Mouse (Mus musculus) v-Abl transformed pro-B cells (cell line): Measurements from ENCODE around the gene Chrnb4.

Experiments
- in situ Hi-C, 2 experiments: fragments of 400-800 bp; cut with MboI; formaldehyde crosslinking; loops; one replicate each; pipeline ENCODE4 v1.15.1; 2025; ENCODE audit not compliant: unreplicated experiment in 2 of 2

The Chrnb4 gene

GRCm38 (mm10) chr9:55048211-55048880, at the start of gene Chrnb4:
Gene Chrnb4 (minus strand): TSS chr9:55048779.
- in situ Hi-C loops, result no loop called here

- in situ Hi-C loops, result no loop called here
Observed at GRCm38 (mm10) chr9:55096870-55097269, 48.3 kb upstream of the Chrnb4 start.

GRCm38 (mm10) chr9:55096033-55096432, 47.5 kb upstream of the Chrnb4 start:
- in situ Hi-C loops, result no loop called here

- in situ Hi-C loops, result no loop called here
Observed at GRCm38 (mm10) chr9:55090141-55090540, 41.6 kb upstream of the Chrnb4 start.

GRCm38 (mm10) chr9:55089226-55089625, 40.6 kb upstream of the Chrnb4 start:
- in situ Hi-C loops, result no loop called here

- in situ Hi-C loops, result no loop called here
Observed at GRCm38 (mm10) chr9:55083154-55083913, 34.8 kb upstream of the Chrnb4 start.

- in situ Hi-C loops, result no loop called here
Observed at GRCm38 (mm10) chr9:55067965-55068265, 19.3 kb upstream of the Chrnb4 start.

GRCm38 (mm10) chr9:55067260-55067964, 18.8 kb upstream of the Chrnb4 start:
- in situ Hi-C loops, result no loop called here

GRCm38 (mm10) chr9:55065241-55065640, 16.7 kb upstream of the Chrnb4 start:
- in situ Hi-C loops, result no loop called here

GRCm38 (mm10) chr9:55058067-55058466, 9.5 kb upstream of the Chrnb4 start:
- in situ Hi-C loops, result no loop called here

- in situ Hi-C loops, result no loop called here
Observed at GRCm38 (mm10) chr9:55055386-55055930, 6.9 kb upstream of the Chrnb4 start.

GRCm38 (mm10) chr9:55046764-55047163, 1.8 kb downstream of the Chrnb4 start:
- in situ Hi-C loops, result no loop called here

- in situ Hi-C loops, result no loop called here
Observed at GRCm38 (mm10) chr9:55045001-55045400, 3.6 kb downstream of the Chrnb4 start.

- in situ Hi-C loops, result no loop called here
Observed at GRCm38 (mm10) chr9:55043688-55044087, 4.9 kb downstream of the Chrnb4 start.

- in situ Hi-C loops, result no loop called here
Observed at GRCm38 (mm10) chr9:55041389-55041788, 7.2 kb downstream of the Chrnb4 start.

- in situ Hi-C loops, result no loop called here
Observed at GRCm38 (mm10) chr9:55039983-55040382, 8.6 kb downstream of the Chrnb4 start.

- in situ Hi-C loops, result no loop called here
Observed at GRCm38 (mm10) chr9:55038948-55039347, 9.6 kb downstream of the Chrnb4 start.

GRCm38 (mm10) chr9:55031435-55032167, 17.0 kb downstream of the Chrnb4 start:
- in situ Hi-C loops, result no loop called here

GRCm38 (mm10) chr9:55026275-55026663, 22.3 kb downstream of the Chrnb4 start, which contains the start of gene Chrna3:
Gene Chrna3 (minus strand): TSS chr9:55026562.
- in situ Hi-C loops, result loop anchor here (10.0 kb wide), 2 partner anchors 359 to 369 kb away; no protein-coding TSS in a partner anchor

GRCm38 (mm10) chr9:55025534-55026274, 22.9 kb downstream of the Chrnb4 start:
- in situ Hi-C loops, result loop anchor here (10.0 kb wide), 2 partner anchors 359 to 369 kb away; no protein-coding TSS in a partner anchor
